Mouse (Mus musculus) frontal cortex, adult (tissue): ENCODE measurements around the gene Cmtm3.

Experiments
- ATAC-seq: cut with Nextera tagmentation; 2 replicates; pipeline ENCODE4 v1.9.2; 2017; ENCODE audit warnings: mild to moderate bottlenecking, moderate library complexity, mixed read lengths; ENCODE audit not compliant: low TSS enrichment

Gene Cmtm3

DNA sequence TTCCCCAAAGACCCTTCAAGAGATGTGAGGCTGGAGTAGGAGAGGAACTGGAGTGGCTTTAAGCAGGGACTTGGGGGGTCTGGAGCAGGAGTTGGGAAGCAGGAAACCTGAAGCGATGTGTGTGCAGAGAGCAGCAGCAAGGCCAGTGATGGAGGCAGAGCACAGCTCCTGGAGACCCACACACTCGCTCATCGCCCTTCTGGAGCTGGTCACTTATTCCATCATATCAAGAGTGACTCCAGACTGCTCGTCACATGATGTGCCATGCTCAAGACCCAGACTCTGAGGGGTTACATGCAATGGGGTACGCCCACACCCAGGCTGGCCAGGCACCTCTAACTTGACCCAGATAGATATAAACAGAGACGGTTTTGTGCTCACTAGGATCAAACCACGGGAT, 41.1 kb downstream of the Cmtm3 start:
- ATAC-seq: no peak

DNA sequence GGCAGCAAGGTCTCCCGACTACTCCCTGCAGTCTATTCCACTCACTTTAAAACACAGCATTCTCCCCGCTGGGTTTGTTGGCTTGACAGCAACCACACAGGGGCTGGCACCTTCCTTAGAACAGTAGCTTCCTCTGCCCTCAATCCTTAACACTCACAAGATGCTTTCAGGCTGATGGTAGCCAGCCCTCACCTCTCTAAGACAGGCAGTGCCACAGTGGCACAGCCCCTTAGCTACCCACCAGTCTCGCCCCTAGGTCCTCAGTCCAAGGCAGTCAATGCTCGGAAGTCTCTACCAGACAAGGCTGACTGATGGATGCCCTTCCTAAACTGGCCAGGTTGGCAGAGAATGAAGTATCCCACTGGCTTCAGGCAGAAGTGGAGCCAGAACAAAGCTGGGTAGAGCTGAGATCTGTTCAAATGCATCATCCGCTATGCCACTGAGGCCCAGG, 41.8 kb downstream of the Cmtm3 start:
- no peak for ATAC-seq

DNA sequence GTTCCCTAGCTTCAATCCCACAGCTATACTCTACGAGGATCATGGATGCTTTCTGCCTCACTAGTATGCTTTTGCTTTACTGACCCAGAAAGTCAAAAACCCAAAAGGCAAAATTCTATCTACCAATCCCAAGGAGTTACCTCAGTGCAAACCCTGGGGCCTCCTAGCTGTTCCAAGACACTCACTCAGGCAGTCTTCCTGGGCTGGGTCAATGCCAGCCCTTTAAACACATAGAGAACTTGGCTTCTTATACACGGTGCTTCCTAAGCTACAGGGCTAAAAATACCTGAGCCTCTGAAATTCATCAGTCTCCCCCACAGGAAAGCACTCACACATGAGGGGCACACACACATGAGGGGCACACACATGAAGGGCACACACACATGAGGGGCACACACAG, 44.1 kb downstream of the Cmtm3 start:
- ATAC-seq: peak; percentile 56

DNA sequence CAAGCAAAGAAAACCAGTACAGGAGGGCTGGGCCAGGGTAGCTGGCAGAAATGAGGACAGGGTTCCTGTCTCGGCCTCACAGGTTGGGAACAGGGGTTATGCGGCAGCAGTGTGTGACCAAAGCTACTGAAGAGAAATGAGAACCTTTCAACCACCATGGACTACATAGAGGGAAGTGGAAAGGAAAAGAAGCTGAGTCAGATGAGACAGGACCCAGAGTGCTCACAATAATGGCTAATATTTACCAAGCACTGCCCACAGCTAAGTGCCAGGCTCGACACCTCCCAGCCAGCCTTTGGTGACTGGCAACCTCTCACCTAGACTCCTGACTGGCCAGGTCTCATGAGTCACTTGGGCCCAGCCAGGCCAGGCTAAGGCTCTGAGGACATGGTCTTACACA, 44.8 kb downstream of the Cmtm3 start:
- no peak for ATAC-seq

DNA sequence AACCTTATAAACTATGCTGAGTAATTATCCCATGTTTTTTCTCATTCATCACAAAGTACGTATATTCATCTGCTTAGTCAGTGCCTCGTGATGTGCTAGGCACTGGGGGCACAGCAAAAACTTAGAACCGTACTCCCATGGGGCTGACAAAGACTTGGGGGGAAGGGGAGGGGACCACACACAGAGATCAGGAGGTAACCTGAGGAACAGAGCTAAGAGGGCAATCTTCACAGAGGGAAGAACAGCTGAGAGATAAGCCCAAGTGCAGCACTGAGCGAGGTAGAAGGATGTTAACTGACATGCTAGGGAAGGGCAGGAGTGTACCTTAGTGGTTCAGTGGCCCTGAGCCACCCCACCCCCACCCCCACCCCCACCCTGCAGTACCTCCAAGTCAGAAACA, 47.5 kb downstream of the Cmtm3 start:
- no peak for ATAC-seq

DNA sequence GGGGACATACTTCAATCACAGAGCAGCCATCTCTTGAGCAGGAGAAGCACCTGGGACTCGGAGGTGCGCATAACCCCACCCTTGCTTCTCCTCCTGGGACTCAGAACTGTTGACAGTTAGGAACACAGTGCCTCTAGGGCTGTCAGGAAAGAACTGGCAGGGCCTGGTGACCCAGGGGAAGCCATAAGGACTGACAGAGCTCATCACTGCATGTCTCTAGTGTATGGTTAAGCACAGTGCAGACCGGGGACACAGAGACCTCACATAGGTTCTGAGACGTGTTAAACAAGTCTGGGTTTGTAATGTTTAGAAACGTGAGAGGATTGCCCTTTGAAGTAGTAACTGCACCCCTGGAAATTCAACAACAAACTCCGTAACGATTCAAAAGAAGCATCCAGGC, 48.3 kb downstream of the Cmtm3 start:
- ATAC-seq: no peak

DNA sequence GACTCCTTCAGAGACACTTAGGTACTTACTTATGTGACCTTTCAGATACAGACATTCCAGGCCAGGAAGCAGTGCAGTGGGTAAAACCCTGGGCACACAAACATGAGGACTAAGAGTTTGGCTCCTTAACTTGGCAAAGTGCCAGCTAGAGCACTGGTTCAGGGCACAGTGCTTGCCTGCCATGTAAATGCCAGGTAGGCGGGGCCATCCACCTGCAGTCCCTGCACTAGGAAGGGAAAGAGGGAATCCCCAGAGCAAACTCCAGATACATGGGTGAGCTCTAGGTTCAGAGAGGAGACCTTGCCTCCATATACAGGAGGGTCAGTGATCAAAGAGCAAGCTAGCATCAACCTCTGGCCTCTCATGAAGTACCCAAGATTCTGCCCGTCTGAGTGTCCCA, 48.8 kb downstream of the Cmtm3 start:
- no peak for ATAC-seq

DNA sequence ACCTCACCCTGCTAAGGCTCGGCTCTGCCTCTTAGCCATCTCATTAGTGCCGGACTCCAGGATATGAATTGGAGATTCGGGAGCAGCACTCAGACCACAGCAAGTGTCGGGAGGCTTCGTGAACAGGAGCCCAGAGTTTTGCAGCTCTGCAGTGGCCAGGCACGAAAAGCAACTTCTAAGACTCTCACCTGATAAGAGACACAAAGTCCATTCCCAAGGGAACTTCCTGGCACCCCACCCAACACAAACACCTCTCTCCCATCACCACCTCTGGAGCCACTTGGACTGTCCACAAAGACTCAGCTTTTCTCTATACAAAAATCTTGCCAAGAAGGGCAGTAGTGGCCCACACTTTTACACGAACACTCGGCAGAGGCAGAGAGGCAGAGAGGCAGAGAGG, 51.0 kb downstream of the Cmtm3 start:
- ATAC-seq: no peak

DNA sequence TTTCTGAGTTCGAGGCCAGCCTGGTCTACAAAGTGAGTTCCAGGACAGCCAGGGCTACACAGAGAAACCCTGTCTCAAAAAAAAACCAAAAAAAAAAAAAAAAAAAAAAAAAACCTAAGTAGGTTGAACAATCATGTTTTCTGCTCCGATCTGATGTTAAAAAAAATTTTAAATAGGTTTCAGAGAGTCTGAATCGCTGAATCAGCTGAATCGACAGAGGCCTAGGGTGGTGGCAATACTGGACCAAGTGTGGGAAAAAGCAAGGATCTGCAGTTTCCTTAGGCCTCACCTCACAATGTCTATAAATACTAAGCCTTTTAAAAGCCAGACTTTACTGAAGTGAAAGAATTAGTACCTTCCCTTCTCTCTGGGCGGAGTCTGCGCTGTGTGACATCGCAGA, 53.9 kb downstream of the Cmtm3 start:
- ATAC-seq: no peak

DNA sequence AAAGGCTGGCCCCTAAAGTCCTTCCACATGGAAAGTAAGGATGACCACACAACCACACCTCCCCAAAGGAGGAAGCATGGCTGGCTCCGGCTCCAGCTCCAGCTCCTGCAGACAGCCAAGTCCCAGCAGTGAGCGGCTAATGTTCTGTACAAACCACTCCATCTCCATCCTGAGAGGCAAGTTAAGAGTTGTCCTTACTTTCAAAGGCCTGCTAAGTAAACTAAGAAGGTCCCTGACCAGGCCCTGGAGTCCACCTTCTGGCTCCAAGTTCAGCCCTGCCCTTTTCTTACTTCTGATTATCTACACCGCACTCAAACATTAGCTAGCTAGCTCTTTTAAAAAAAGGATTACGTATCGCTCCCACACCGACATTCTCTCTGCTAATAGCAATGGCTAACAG, 54.6 kb downstream of the Cmtm3 start:
- ATAC-seq: no peak

DNA sequence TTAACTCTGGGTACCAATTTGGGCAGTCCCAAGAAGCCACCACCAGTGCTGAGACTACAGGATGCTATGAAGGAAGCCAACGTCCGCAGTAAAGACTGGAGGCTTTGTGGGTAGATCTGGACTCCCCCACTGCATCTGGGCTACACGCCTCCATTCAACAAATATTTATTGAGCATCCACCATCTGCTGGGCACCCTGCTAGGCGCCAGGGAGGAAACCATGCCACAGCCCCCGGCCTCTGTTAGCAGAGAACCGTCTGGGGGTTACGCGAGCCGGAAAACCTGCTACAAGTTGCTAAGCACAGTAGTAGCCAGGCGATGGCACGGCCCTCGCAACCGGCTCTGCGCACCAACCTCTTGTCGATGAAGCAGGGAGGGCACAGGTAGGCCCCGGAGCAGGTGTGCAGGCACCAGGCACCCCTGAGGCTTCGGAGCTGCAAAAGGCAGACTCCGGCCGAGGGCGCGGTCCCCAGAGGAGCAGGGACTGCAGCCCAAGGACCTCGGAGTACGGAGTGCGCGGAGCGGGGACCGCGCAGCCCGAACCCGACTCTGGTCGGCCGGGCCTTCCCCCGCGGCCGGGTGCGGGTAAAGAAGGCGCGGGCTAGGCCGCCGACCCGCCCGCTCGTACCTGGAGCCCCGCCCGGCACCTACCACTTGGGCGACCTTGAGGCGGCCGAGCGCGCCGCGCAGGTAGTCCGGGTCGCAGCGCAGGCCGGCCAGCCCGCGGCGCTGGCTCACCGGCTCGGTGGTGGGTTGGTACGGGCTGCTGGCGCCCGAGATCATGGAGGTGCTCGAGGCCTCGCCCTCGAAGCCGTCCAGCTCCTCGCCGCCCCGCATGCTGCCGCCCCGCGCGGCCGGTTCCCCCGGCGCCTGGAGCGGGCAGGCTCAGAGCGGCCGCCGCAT, 55.8 kb downstream of the Cmtm3 start:
- ATAC-seq: peak; percentile 62

DNA sequence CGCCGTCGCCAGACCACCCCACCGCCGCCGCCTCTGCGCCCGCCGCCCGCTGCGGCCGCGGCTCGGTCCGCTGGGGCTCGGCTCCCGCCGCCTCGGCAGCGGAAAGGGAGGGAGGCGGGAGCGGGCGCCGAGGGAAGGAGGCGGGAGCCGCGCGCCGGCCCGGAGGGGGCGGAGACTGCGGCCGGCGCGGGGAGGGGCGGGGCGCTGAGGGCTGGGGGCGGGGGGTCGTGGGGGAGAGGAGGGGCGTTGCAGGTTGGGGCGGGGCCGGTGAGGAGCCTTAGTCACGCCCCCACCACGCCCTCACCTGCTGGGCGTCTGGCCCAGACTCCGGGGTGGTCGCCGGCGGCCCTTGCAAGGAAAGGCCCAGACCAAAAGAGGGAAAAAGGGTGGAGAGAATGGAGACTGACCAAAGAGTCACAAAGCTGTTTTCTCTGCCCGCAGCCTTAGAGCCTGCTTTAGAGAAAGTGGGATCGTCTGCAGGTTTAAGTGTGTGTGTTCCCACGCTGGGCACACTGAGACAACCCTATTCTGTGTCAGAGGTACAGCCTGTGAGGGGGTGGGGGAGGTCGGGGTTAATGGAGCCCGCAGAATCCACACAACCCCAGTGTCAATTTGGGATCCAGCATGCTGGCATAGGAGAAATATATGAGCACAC, 56.6 kb downstream of the Cmtm3 start, which contains the start of gene Cmtm4:
Gene Cmtm4, minus strand, starts transcription at position 105 of the 655 bp plus-strand sequence.
- ATAC-seq: peak; percentile 75
